Mouse (Mus musculus) liver, adult 2 months (tissue): ENCODE data around the gene Ccdc80.

Source experiments
- CTCF ChIP-seq: fragments of 200-500 bp; IDR thresholded peaks from 2 replicates; pipeline ENCODE4 v1.5.1; 2011; ENCODE audit warnings: low read depth, low read length, control low read depth
- POLR2A ChIP-seq: fragments of 200-500 bp; IDR thresholded peaks from 2 replicates; pipeline ENCODE4 v1.6.1; 2011; ENCODE audit warnings: low read length, control low read depth; ENCODE audit not compliant: insufficient read depth; ENCODE audit errors: extremely low read depth

DNA sequence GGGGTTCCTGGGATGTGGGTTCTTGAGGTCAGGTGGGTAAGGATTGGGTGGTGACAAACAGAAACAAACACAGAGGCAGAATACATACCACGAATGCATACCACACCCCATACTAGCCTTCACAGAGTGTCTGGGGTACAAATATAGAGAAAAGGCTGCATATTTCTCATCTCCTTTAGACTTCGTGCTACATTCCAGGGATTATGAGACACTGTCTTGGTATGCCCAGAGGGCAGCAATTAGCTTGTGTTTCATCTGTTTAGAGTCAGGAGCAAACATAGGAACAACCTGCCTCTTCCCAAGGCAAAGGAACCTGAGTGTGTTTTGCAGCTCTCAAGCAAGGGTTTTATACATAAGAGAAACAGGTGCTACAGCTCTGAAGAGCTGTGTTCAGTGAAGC, 21.8 kb upstream of the Ccdc80 start:
- TF ChIP-seq CTCF (no peak), POLR2A (no peak)
